Mouse (Mus musculus) embryonic facial prominence, embryonic 13.5 days (tissue): Measurements from ENCODE around the gene Dnaic1. TPM values are rescaled to one million over a fixed set of nuclear protein-coding genes. Genes with fewer than 3 reads are reported as not detected.
"Not testable (repeated sequence)": the region's sequence is repeated elsewhere in the genome, so short reads cannot be mapped to it uniquely, and the experiment has no call there.

ENCODE experiments used
- ATAC-seq: fragments of 200-750 bp; cut with Nextera tagmentation; 2 replicates; pipeline ENCODE4 v1.8.0; 2017; ENCODE audit warnings: low read depth; ENCODE audit not compliant: insufficient number of reproducible peaks, insufficient read depth, low FRiP score, low TSS enrichment
- H3K27ac ChIP-seq: fragments of 300-500 bp; sonication (generic); 2 replicates; pipeline ENCODE4 v1.5.1; 2015; ENCODE audit warnings: moderate library complexity, mild to moderate bottlenecking, inconsistent platforms
- H3K27me3 ChIP-seq: fragments of 300-500 bp; sonication (generic); 2 replicates; pipeline ENCODE4 v1.6.1; 2015; ENCODE audit warnings: mild to moderate bottlenecking, inconsistent platforms
- H3K36me3 ChIP-seq: fragments of 300-500 bp; sonication (generic); 2 replicates; pipeline ENCODE4 v1.6.1; 2015; ENCODE audit warnings: mild to moderate bottlenecking, inconsistent platforms
- H3K4me1 ChIP-seq: fragments of 300-500 bp; sonication (generic); 2 replicates; pipeline ENCODE4 v1.6.1; 2015; ENCODE audit warnings: inconsistent platforms
- H3K4me2 ChIP-seq: fragments of 300-500 bp; sonication (generic); 2 replicates; pipeline ENCODE4 v1.6.1; 2015; ENCODE audit warnings: moderate library complexity, mild to moderate bottlenecking, inconsistent platforms
- H3K4me3 ChIP-seq: fragments of 300-500 bp; sonication (generic); 2 replicates; pipeline ENCODE4 v1.5.1; 2015; ENCODE audit warnings: mild to moderate bottlenecking, inconsistent platforms
- H3K9ac ChIP-seq: fragments of 300-500 bp; sonication (generic); 2 replicates; pipeline ENCODE4 v1.6.1; 2015; ENCODE audit warnings: mild to moderate bottlenecking, inconsistent platforms
- H3K9me3 ChIP-seq: fragments of 300-500 bp; sonication (generic); 2 replicates; pipeline ENCODE4 v1.6.1; 2016; ENCODE audit warnings: inconsistent platforms
- whole genome bisulfite sequencing: fragments of 180-500 bp; shearing (Covaris S2); methylation state at CpG from one replicate; pipeline ENCODE4 v1.1.7; 2015; ENCODE audit warnings: mixed read lengths; 5-methylcytosine and 5-hydroxymethylcytosine counted together
- polyA plus RNA-seq: library from polyadenylated mRNA; unstranded; fragments of >200 nt; fragmentation: Nextera tagmentation; extraction: Ambion mirVana; gene quantifications from 2 replicates; pipeline ENCODE4 v1.2.1, GENCODE M21; 2015

Dnaic1 gene
- polyA plus RNA-seq, 1 experiment from 2014 or later, result 1.3 TPM

DNA sequence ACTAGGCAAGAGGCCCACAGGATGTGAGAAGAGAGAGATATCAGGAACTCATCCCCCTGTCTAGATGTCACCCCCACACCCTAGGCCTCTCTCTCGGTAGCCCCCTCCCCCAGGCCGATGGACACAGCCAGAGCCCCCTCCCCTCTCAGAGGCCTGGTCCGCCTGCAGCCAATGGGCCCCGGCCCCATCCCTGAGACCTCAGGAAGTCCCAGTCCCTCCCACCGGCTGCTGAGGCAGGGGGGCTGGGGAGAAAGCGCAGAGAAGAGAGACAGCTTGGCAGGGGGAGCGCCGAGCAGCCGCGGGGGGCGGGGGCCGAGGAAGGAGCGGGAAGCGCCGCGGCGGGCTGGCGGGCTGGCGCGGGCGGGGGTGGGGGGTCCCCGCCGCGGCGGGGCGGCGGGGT, 113.7 kb downstream of the Dnaic1 start:
- peaks cover 38% of the 10 kb centered on the region for H3K4me1 ChIP-seq
- not testable (repeated sequence) for H3K9ac ChIP-seq, H3K27me3 ChIP-seq, H3K9me3 ChIP-seq, H3K27ac ChIP-seq, H3K36me3 ChIP-seq
- H3K4me2 ChIP-seq, result peak overlapping the region; percentile 51
- peak; percentile 61; the same call in 1 of the 2 replicates for ATAC-seq
- WGBS, result 0% methylated on average over 4 of the region's 27 CpGs
- H3K4me3 ChIP-seq, result peak overlapping the region; percentile 29

DNA sequence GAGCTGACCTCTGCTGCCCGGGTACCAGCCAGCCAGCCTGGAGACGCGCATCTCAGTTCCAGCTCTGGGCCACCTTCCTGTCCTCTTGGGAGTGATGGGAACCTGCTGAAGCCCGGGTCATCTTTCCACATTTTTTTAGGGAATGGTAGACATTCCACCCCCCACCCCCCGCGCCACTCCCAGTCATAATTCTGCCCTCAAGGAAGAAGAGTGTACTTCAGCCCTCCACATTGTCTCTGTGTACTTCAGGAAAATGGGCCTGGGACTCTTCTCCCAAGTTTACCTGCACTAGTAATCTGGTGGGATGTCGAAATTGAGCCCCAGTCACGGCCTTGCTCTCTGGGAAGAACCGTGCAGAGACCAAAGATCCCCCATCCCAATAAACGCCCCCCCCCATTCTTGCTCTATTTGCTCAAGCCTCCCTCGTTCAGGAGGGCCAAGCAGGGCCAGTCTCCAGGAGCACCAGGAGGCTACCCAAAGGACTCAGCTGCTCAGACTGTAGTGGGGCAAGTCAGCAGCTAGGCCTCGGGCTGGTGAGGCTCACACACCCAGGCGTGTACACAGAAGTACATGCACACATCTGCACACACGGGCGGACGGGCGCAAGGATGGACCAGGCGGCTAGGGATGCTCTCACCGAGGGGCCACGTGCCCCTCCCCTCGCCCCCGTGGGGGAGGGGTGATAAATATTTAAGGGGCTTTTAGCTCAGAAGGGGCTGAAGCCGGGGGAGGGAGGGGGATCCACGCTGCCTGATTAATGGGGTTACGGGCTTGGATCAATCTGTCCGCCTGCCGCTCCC, 114.8 kb downstream of the Dnaic1 start:
- not testable (repeated sequence) for H3K9ac ChIP-seq, H3K9me3 ChIP-seq, H3K27me3 ChIP-seq, ATAC-seq, H3K27ac ChIP-seq, H3K36me3 ChIP-seq
- Histone ChIP-seq H3K4me2 (peak overlapping the region; percentile 45), H3K4me1 (peaks cover 33% of the 10 kb centered on the region), H3K4me3 (peak overlapping the region; percentile 20)
- WGBS, result 5% methylated on average over 24 of the region's 27 CpGs

DNA sequence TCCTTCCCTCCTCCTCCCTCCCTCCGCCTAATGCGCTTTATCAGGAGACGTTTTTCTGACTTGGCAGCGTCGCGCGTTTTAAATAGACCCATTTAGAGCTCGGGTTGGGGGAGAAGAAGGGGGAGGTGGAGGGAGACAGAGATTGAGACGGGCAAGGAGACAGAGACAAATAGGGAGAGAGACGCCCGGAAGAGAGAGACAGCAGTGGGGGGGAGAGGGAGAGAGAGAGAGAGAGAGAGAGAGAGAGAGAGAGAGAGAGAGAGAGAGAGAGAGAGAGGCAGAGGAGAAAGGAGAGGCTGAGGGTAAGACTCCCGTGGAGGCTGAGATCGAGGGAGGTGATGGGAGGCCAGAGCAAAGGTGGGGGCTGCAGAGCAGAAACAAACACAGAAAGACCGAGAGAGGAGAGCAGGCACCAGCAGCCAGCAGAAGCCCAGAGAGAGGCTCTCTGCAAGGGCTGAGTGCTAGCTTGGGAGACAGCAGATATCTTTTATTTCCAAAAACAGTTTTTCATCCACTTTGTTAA, 115.4 kb downstream of the Dnaic1 start:
- not testable (repeated sequence) for H3K27ac ChIP-seq, H3K36me3 ChIP-seq, H3K4me3 ChIP-seq, H3K9me3 ChIP-seq, H3K9ac ChIP-seq, ATAC-seq, H3K27me3 ChIP-seq
- Histone ChIP-seq H3K4me1 (peaks cover 27% of the 10 kb centered on the region), H3K4me2 (peak overlapping the region; percentile 45)
- WGBS, result 3% methylated on average over 12 of the region's 14 CpGs

DNA sequence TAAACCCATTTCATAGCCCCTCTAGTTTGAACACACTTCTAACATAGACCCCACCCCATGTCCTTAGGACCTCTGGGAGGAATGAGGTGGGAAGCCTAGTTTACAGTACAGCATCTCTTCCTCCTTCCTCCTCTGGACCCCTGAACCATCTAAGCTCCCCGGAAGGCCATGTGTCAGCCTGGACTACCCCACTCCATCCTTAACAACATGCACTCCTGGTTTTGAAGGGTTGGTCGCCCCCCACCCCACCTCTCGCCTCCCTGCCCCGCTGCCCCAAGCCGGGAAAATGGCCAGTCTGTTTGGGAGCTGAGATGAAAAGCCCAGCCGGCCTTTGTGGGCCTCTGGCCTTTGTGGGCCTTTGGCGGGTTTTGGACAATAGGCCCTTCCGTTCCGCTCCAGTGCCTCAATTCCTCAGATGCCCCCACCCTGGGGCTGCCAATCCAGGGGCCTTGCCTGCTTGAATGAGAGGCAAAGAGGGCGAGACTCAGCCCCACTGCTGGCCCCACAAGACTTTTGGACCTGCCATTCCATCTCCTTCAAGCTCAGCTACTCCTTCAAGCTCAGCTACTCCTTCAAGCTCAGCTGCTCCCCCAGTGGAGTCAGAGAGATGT, 116.4 kb downstream of the Dnaic1 start:
- H3K27me3 ChIP-seq, H3K4me2 ChIP-seq, H3K4me3 ChIP-seq, H3K27ac ChIP-seq, H3K36me3 ChIP-seq, H3K9me3 ChIP-seq, H3K9ac ChIP-seq, ATAC-seq: not testable (repeated sequence)
- WGBS, result 44% methylated on average over 10 of the region's 10 CpGs
- peaks cover 19% of the 10 kb centered on the region for H3K4me1 ChIP-seq

Other genes with a start within 250 kb of the Dnaic1 start
- 44.4 and 48.9 TPM in 2 replicates for gene Ubap1, start 220.8 kb upstream of the Dnaic1 start, polyA plus RNA-seq
- gene Kif24, start 104.9 kb upstream of the Dnaic1 start, polyA plus RNA-seq, result 7.6 and 9.6 TPM in 2 replicates
- 49.5 and 54.1 TPM in 2 replicates for gene Nudt2, start 104.6 kb upstream of the Dnaic1 start, polyA plus RNA-seq
- gene AI464131, start 66.7 kb upstream of the Dnaic1 start, polyA plus RNA-seq, result 8.3 and 12.2 TPM in 2 replicates
- gene 1110017D15Rik, start 52.4 kb upstream of the Dnaic1 start, polyA plus RNA-seq, result 3.2 and 5.7 TPM in 2 replicates
- 1.8 and 3.1 TPM in 2 replicates for gene Fam219a, start 237 bp upstream of the Dnaic1 start, polyA plus RNA-seq
- 19.4 and 23.2 TPM in 2 replicates for gene Enho, start 70.5 kb downstream of the Dnaic1 start, polyA plus RNA-seq
- gene Cntfr, start 127.3 kb downstream of the Dnaic1 start, polyA plus RNA-seq, result 11.2 and 16.3 TPM in 2 replicates
- 427 and 512 TPM in 2 replicates for gene Il11ra1, start 130.2 kb downstream of the Dnaic1 start, polyA plus RNA-seq
- gene Rpp25l, start 143.8 kb downstream of the Dnaic1 start, polyA plus RNA-seq, result 84.5 and 93.3 TPM in 2 replicates
- gene Dctn3, start 153.4 kb downstream of the Dnaic1 start, polyA plus RNA-seq, result 123 and 128 TPM in 2 replicates
- 0.15 and 0.20 TPM in 2 replicates for gene Arid3c, start 161.4 kb downstream of the Dnaic1 start, polyA plus RNA-seq
- gene Galt, start 185.5 kb downstream of the Dnaic1 start, polyA plus RNA-seq, result 43.4 and 47.9 TPM in 2 replicates
- 83.8 and 87.7 TPM in 2 replicates for gene Sigmar1, start 186.4 kb downstream of the Dnaic1 start, polyA plus RNA-seq
- 63.5 and 65.5 TPM in 2 replicates for gene Ccl27a, start 204.5 kb downstream of the Dnaic1 start, polyA plus RNA-seq